Mouse (Mus musculus): ENCODE data around the gene Rab3b. TPM values are rescaled to one million over a fixed set of nuclear protein-coding genes. Genes with fewer than 3 reads are reported as not detected.
A peak's percentile ranks its signal among the peaks of the same experiment; 100 is the strongest.

Gene Rab3b
- total RNA-seq (2014; rRNA removed) = 0.09 and 0.27 TPM in 2 replicates
- 0.96 and 1.4 TPM in 2 replicates for polyA plus RNA-seq (2012; rRNA removed)

DNA sequence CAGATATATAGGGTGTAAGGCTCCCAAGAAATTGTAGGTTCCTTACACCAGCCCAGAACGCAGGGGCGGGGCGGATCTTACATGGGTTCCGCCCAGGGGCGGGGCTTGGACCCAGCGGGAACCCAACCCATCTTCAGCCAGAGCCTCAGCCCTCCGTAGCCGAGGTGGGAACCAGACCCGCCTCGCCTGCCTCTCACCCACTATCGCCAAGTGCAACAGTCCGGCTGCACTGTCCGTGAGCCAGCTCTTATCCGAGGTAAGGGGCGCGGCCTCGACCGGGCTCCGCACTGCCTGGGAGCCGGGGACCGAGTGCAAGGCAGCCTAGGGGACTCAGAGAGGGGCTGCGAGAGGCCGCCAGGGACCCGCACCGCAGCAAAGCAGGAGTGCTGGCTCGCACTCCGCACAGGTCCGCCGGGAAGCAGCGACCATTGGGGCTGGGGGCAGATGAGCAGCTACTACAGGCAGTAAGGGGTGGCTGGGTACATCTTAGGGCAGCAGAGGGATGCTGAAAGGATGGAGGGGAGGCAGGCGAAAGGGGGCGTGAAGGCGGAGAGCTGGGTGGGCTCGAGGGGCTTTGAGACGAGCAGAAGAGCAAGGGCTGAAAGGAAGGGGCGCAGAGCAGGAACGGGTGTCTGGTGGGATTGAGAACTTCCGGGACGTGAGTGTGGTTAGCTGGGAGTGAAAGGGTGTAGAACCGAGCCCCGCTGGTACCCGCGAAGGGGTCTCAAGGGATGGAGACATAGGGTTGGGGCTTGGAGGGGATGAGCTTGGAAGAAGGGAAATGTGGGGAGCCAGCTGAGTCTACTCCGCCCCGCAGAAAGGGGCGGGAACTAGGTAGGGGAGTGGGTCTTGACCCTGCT lies at the start of gene Rab3b:
Gene Rab3b (plus strand): TSS at position 101 of the 860 bp plus-strand sequence.
- peak within 1 kb of the TSS; percentile 66 for H3K4me3 ChIP-seq (ENCODE audit: insufficient read depth, low read depth, low read length)
- H3K9ac ChIP-seq (ENCODE audit: low read depth, low read length) = peak within 1 kb of the TSS; percentile 55; the same call in 1 of the 2 replicates
- TF ChIP-seq CTCF (IDR thresholded peaks at IDR 0.05; ENCODE audit: low read depth, low read length) (no peak), POLR2A (IDR thresholded peaks at IDR 0.05; ENCODE audit: extremely low read depth, insufficient read depth, low read length) (no peak)
- DNase-seq (ENCODE audit: extremely low read depth, low read depth, low spot score) = peak; percentile 4
- H3K79me2 ChIP-seq (ENCODE audit: control insufficient read depth, insufficient read depth, low read length) = no peaks in the 10 kb centered on the region
- H3K4me1 ChIP-seq (ENCODE audit: control insufficient read depth, insufficient read depth, low read length) = 0 out of 2 replicates have a peak, but pooled peaks cover 5% of the 10 kb centered on the region
- WGBS = 2% methylated on average over 46 of the region's 46 CpGs
- no peaks in the 10 kb centered on the region for H3K36me3 ChIP-seq (ENCODE audit: control insufficient read depth, insufficient read depth, low read length)
- H3K27ac ChIP-seq (replicated peaks; ENCODE audit: insufficient read depth, low read depth, low read length) = no peak within 1 kb of the TSS
- H3K27me3 ChIP-seq (ENCODE audit: control insufficient read depth, insufficient read depth, low read length) = peaks cover 8% of the 10 kb centered on the region

- DNase-seq (ENCODE audit: extremely low read depth, low read depth, low spot score) = no peak
- no peak for TF ChIP-seq CTCF (IDR thresholded peaks at IDR 0.05; ENCODE audit: low read depth, low read length)
- TF ChIP-seq POLR2A (IDR thresholded peaks at IDR 0.05; ENCODE audit: extremely low read depth, insufficient read depth, low read length) = no peak
These were observed 48.2 kb upstream of the Rab3b start for GRCm38 (mm10) chr4:108830698-108831097.

GRCm38 (mm10) chr4:108832916-108833827 lies 45.7 kb upstream of the Rab3b start, which contains the start of gene Btf3l4:
Btf3l4 (minus strand) TSS chr4:108833614.
- Histone ChIP-seq H3K27me3 (ENCODE audit: control insufficient read depth, insufficient read depth, low read length) (no peaks in the 10 kb centered on the region), H3K4me3 (ENCODE audit: insufficient read depth, low read depth, low read length) (peak within 1 kb of the TSS; percentile 97), H3K4me1 (ENCODE audit: control insufficient read depth, insufficient read depth, low read length) (peaks cover 9% of the 10 kb centered on the region), H3K9ac (ENCODE audit: low read depth, low read length) (peak within 1 kb of the TSS; percentile 97), H3K27ac (replicated peaks; ENCODE audit: insufficient read depth, low read depth, low read length) (peak within 1 kb of the TSS; percentile 95), H3K36me3 (ENCODE audit: control insufficient read depth, insufficient read depth, low read length) (peaks cover 10% of the 10 kb centered on the region), H3K79me2 (ENCODE audit: control insufficient read depth, insufficient read depth, low read length) (peaks cover 11% of the 10 kb centered on the region; the same call in 1 of the 2 replicates)
- TF ChIP-seq CTCF (IDR thresholded peaks at IDR 0.05; ENCODE audit: low read depth, low read length) (no peak), POLR2A (IDR thresholded peaks at IDR 0.05; ENCODE audit: extremely low read depth, insufficient read depth, low read length) (peak; percentile 49; the same call in 1 of the 2 replicates)
- WGBS = 1% methylated on average over 65 of the region's 73 CpGs
- peak; percentile 80 for DNase-seq (ENCODE audit: extremely low read depth, low read depth, low spot score)

More at GRCm38 (mm10) chr4:108830698-108831097, 48.2 kb upstream of the Rab3b start:
- Histone ChIP-seq H3K9ac (ENCODE audit: low read depth, low read length) (no peak overlapping the region), H3K27me3 (ENCODE audit: control insufficient read depth, insufficient read depth, low read length) (no peaks in the 10 kb centered on the region), H3K36me3 (ENCODE audit: control insufficient read depth, insufficient read depth, low read length) (peaks cover 21% of the 10 kb centered on the region), H3K27ac (replicated peaks; ENCODE audit: insufficient read depth, low read depth, low read length) (no peak overlapping the region), H3K4me1 (ENCODE audit: control insufficient read depth, insufficient read depth, low read length) (peaks cover 8% of the 10 kb centered on the region), H3K79me2 (ENCODE audit: control insufficient read depth, insufficient read depth, low read length) (peaks cover 8% of the 10 kb centered on the region; the same call in 1 of the 2 replicates), H3K4me3 (ENCODE audit: insufficient read depth, low read depth, low read length) (no peak overlapping the region)
- WGBS = 31% methylated on average over 1 of the region's 1 CpGs

- Histone ChIP-seq H3K9ac (ENCODE audit: low read depth, low read length) (peak overlapping the region; percentile 22), H3K36me3 (ENCODE audit: control insufficient read depth, insufficient read depth, low read length) (peaks cover 8% of the 10 kb centered on the region), H3K79me2 (ENCODE audit: control insufficient read depth, insufficient read depth, low read length) (peaks cover 11% of the 10 kb centered on the region; the same call in 1 of the 2 replicates), H3K27ac (replicated peaks; ENCODE audit: insufficient read depth, low read depth, low read length) (peak overlapping the region; percentile 77), H3K27me3 (ENCODE audit: control insufficient read depth, insufficient read depth, low read length) (no peaks in the 10 kb centered on the region), H3K4me3 (ENCODE audit: insufficient read depth, low read depth, low read length) (peak overlapping the region; percentile 97), H3K4me1 (ENCODE audit: control insufficient read depth, insufficient read depth, low read length) (peaks cover 9% of the 10 kb centered on the region)
- no peak for TF ChIP-seq POLR2A (IDR thresholded peaks at IDR 0.05; ENCODE audit: extremely low read depth, insufficient read depth, low read length)
- TF ChIP-seq CTCF (IDR thresholded peaks at IDR 0.05; ENCODE audit: low read depth, low read length) = no peak
- WGBS = under 1% methylated on average over 6 of the region's 6 CpGs
- peak; percentile 79 for DNase-seq (ENCODE audit: extremely low read depth, low read depth, low spot score)
These were observed 45.1 kb upstream of the Rab3b start for GRCm38 (mm10) chr4:108833828-108834114.

DNA sequence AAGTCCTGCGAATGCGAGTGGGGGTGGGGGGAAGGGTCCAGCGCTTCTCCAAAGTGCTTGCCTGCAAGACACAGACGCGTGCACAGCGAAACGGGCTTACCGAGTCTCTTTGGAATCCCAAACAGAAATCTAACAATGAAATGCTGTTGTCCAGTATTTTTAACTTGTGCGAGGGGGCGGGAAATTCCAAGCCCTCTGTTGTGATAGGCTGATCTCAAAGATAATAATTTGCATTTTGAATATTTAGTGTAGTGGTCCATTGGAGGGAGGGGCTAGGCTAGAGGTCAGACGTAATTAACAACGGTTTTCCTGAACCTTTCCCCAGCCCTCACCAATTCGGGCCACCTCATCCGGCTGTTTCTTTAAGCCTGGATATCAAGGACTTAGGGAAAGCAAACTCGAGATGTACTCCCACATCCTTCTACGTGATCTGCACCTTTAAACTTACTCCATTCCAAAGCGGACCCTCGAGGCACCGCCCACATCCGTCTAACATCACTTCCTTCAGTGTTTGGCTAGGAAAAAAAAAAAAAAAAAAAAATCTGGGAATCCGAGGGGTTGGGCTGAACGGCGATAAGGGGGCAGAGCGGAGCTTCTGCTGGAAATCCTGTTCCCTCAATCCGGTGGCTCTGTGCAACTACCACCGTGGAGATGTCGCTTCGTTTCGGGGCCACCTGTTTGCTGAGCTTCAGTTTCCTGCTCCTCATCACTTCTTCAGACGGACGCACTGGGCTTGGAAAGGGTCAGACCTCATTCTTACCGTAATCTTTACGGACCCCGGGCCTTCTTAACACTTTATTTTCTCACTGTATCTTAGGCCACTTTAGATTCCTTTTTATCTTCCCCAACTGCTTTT lies 44.5 kb upstream of the Rab3b start, which contains the start of gene Txndc12:
Gene Txndc12 (plus strand): TSS at position 487 of the 856 bp plus-strand sequence.
- peak; percentile 53; the same call in 1 of the 2 replicates for TF ChIP-seq POLR2A (IDR thresholded peaks at IDR 0.05; ENCODE audit: extremely low read depth, insufficient read depth, low read length)
- TF ChIP-seq CTCF (IDR thresholded peaks at IDR 0.05; ENCODE audit: low read depth, low read length) = no peak
- peak; percentile 90 for DNase-seq (ENCODE audit: extremely low read depth, low read depth, low spot score)
- H3K27ac ChIP-seq (replicated peaks; ENCODE audit: insufficient read depth, low read depth, low read length) = peak within 1 kb of the TSS; percentile 95
- peak within 1 kb of the TSS; percentile 97 for H3K9ac ChIP-seq (ENCODE audit: low read depth, low read length)
- H3K4me1 ChIP-seq (ENCODE audit: control insufficient read depth, insufficient read depth, low read length) = peaks cover 9% of the 10 kb centered on the region
- under 1% methylated on average over 34 of the region's 34 CpGs for WGBS
- peaks cover 12% of the 10 kb centered on the region; the same call in 1 of the 2 replicates for H3K79me2 ChIP-seq (ENCODE audit: control insufficient read depth, insufficient read depth, low read length)
- H3K4me3 ChIP-seq (ENCODE audit: insufficient read depth, low read depth, low read length) = peak within 1 kb of the TSS; percentile 97
- no peaks in the 10 kb centered on the region for H3K27me3 ChIP-seq (ENCODE audit: control insufficient read depth, insufficient read depth, low read length)
- peaks cover 4% of the 10 kb centered on the region for H3K36me3 ChIP-seq (ENCODE audit: control insufficient read depth, insufficient read depth, low read length)
